Mouse (Mus musculus) lung, postnatal 4 days (tissue): ENCODE measurements around the gene Rab11fip3.
A peak's percentile ranks its signal among the peaks of the same experiment; 100 is the strongest.

Source experiments
- DNase-seq, 2 experiments: peaks; one replicate each; pipeline ENCODE4 v3.0.0; 2021

Rab11fip3 gene

GRCm38 (mm10) chr17:26031583-26031982 is 37.8 kb downstream of the Rab11fip3 start:
- no peak for DNase-seq

DNA sequence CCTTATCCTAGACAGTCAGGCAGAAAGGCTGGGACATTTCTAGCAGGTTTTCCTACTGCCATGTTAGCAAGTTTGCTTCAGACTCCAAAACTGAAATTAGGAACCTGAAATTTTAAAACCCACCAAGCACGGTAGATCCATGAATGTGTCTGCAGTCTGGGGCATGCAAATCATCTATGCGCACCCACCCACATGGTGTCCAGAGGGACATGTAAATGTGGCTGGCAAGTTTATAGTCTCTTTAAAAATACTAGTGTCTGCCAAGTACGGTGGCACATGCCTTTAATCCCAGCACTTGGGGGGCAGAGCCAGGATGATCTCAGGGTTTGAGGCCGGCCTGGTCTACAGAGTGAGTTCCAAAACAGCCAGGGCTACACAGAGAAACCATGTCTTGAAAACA is 41.1 kb downstream of the Rab11fip3 start:
- DNase-seq = no peak

GRCm38 (mm10) chr17:26024674-26025073 is 44.7 kb downstream of the Rab11fip3 start:
- DNase-seq = no peak

GRCm38 (mm10) chr17:26023966-26024365 is 45.4 kb downstream of the Rab11fip3 start:
- no peak for DNase-seq

- DNase-seq = no peak
Observed at GRCm38 (mm10) chr17:26023181-26023580, 46.2 kb downstream of the Rab11fip3 start.

- DNase-seq = no peak
Observed at GRCm38 (mm10) chr17:26021728-26022341, 47.5 kb downstream of the Rab11fip3 start.

DNA sequence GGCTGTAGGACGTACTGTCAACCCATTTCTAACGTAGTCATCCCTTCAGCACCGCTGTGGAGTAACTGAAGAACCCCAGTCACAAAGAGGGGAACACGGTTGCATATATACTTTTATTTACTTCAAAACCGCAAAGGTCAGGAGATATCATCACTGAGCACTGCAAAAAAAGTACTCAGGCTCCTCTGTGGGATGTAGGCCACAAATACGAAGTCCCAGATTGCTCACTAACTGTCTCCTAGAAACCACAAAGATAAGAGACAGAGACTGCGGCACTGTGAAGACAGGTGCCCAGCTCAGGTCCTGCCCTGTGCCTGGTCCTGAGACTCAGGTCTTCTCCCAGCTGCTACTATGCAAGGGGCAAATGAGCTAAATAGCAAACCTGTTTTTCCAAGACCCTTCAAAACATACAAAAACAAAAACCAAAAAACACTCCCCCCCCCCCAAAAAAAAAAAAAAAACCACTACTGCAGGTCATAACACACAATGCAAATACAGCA is 48.5 kb downstream of the Rab11fip3 start:
- DNase-seq = no peak

DNA sequence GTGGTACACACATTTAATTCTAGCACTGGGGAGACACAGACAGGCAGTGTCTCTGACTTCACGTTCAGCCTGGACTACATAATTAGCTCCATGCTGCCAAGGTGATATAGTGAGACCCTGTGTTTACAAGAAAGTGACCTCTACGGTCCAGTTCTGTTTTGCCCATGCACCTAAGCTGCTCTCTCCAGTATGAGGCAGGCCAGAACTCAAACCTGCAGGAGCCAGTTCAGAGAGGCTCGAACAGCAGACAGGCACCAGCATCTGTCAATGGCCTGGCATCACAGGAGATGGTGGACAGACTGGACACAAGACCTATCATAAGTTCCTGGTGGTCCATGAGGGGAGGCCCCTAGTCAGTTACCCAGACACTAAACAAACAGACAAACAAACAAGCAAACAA is 51.0 kb downstream of the Rab11fip3 start:
- no peak for DNase-seq

GRCm38 (mm10) chr17:26017949-26018348 is 51.4 kb downstream of the Rab11fip3 start:
- DNase-seq = no peak

- no peak for DNase-seq
Observed at GRCm38 (mm10) chr17:26017021-26017420, 52.3 kb downstream of the Rab11fip3 start.

DNA sequence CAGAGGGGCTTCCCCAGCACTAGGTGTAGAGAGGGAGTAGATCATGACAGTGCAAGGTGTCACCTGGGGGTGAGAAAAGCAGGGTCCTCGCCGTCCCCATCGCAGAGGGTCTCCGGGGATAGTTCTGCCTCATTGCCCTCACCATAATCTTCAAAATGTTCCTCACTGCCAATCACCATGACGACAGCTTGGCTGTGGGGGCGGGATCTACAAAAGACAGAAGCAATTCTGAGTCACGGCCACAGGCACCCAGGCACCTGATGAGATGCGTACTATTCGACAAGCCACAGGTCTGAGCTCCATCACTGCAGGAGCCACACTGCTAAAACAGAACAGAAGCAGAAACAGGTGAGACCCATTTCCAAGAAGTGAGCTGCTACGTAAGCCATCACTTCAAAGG is 55.6 kb downstream of the Rab11fip3 start:
- no peak for DNase-seq

GRCm38 (mm10) chr17:26011841-26012460 is 57.4 kb downstream of the Rab11fip3 start:
- DNase-seq = peak; percentile 84 to 86

DNA sequence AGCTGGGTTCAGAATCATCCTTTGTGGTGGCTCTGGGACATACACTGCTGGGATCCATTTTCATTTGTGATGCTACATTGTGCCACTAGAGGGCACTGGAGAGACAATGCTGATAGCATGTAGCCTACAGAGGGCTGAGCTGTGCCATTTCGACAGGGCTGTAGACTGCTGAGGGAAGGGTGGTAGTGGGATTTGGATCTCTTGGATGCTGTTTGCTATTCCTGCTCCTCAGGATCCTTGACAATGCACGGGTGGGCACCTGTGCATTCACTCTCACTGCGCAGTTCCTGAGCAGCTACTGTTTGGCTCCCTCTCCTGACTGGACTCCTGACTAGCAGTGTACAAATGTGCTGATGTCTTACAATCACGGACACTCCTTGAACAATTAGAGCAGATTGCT is 59.8 kb downstream of the Rab11fip3 start:
- peak in 1 of 2 experiments; percentile 81 for DNase-seq

DNA sequence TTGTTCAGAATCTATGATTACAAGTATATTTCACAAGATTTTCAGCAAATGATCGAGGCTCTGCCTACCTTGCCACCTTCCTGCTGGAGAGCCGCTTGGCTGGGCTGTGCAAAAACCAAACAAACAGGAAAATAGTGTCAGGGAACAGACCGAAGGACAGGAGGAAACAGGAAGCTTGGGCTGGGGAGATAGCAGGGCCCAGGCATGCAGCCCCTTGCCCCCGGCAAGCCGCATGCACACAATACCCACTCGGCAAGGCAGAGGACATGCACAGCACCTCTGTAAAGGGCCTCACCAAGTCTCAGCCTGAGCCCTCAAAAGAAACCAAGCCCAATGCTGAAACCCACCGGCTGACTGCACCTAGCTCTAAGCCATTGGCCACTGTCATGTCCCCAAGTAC is 60.6 kb downstream of the Rab11fip3 start:
- no peak for DNase-seq

GRCm38 (mm10) chr17:26008331-26008730 is 61.0 kb downstream of the Rab11fip3 start:
- no peak for DNase-seq

- no peak for DNase-seq
Observed at GRCm38 (mm10) chr17:26007646-26008045, 61.7 kb downstream of the Rab11fip3 start.

GRCm38 (mm10) chr17:26005731-26006450 is 63.5 kb downstream of the Rab11fip3 start:
- no peak for DNase-seq

- DNase-seq = no peak
Observed at GRCm38 (mm10) chr17:26004711-26005110, 64.6 kb downstream of the Rab11fip3 start.

- no peak for DNase-seq
Observed at GRCm38 (mm10) chr17:26003864-26004263, 65.5 kb downstream of the Rab11fip3 start.

- no peak for DNase-seq
Observed at GRCm38 (mm10) chr17:25998425-25998824, 70.9 kb downstream of the Rab11fip3 start.

DNA sequence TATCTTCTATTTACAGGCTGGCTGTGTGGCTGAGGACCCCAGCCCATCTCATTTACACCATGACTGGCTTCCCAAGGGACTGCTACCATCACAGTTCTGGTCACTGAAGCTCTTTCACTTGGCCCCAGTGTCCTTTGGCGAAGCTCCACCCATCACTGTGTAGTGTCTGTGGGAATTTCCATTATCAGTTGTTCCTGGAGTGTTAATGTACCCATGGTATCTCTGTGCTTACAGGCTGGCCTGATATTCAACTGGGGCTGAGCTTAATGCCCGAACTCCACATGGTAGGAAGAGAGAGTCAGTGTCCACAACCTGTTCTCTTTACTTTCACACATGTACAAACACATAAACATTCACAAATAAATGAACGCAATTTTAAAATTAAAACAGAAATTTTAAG is 75.9 kb downstream of the Rab11fip3 start:
- DNase-seq = no peak

- no peak for DNase-seq
Observed at GRCm38 (mm10) chr17:25992274-25992673, 77.1 kb downstream of the Rab11fip3 start.

GRCm38 (mm10) chr17:25990331-25990730 is 79.0 kb downstream of the Rab11fip3 start:
- DNase-seq = no peak
